Mouse (Mus musculus) thymus, adult 2 months (tissue): ENCODE data around the gene Zdhhc23. TPM values are rescaled to one million over a fixed set of nuclear protein-coding genes. Genes with fewer than 3 reads are reported as not detected.

Experiments used
- DNase-seq: peaks from one replicate; pipeline ENCODE4 v3.0.0; 2021
- H3K27ac ChIP-seq: fragments of 200-500 bp; 2 replicates; pipeline ENCODE4 v1.5.1; 2012; ENCODE audit warnings: low read length, control low read depth; ENCODE audit not compliant: control insufficient read depth, insufficient read depth
- H3K27me3 ChIP-seq: fragments of 200-500 bp; 2 replicates; pipeline ENCODE4 v1.6.1; 2012; ENCODE audit warnings: mild to moderate bottlenecking, low read length, moderate library complexity, mixed read lengths; ENCODE audit not compliant: control insufficient read depth, insufficient read depth
- H3K36me3 ChIP-seq: fragments of 200-500 bp; 2 replicates; pipeline ENCODE4 v1.6.1; 2012; ENCODE audit warnings: mild to moderate bottlenecking, low read length, moderate library complexity; ENCODE audit not compliant: control insufficient read depth, insufficient read depth
- H3K4me1 ChIP-seq: fragments of 200-500 bp; replicated peaks from 2 replicates; pipeline ENCODE4 v1.6.1; 2012; ENCODE audit warnings: low read length; ENCODE audit not compliant: control insufficient read depth, insufficient read depth
- H3K4me3 ChIP-seq: fragments of 200-500 bp; 2 replicates; pipeline ENCODE4 v1.5.1; 2012; ENCODE audit warnings: mild to moderate bottlenecking, low read length, control low read depth, moderate library complexity; ENCODE audit not compliant: control insufficient read depth, insufficient read depth
- CTCF ChIP-seq: fragments of 200-500 bp; IDR thresholded peaks from 2 replicates; pipeline ENCODE4 v1.5.1; 2012; ENCODE audit warnings: mild to moderate bottlenecking, control low read depth, low read length, moderate library complexity, borderline replicate concordance; ENCODE audit not compliant: control insufficient read depth, poor library complexity, insufficient read depth; ENCODE audit errors: extremely low read depth
- POLR2A ChIP-seq: fragments of 200-500 bp; IDR thresholded peaks from 2 replicates; pipeline ENCODE4 v1.6.1; 2012; ENCODE audit warnings: mild to moderate bottlenecking, low read length, control low read depth, moderate library complexity; ENCODE audit not compliant: control insufficient read depth, poor library complexity, insufficient read depth; ENCODE audit errors: extremely low read depth
- WGBS: fragments of 180-500 bp; shearing (Covaris S2); methylation state at CpG from one replicate; pipeline ENCODE4 v1.1.7; 2018; 5-methylcytosine and 5-hydroxymethylcytosine counted together
- polyA plus RNA-seq: library from polyadenylated mRNA; depleted of rRNA; stranded (reverse); fragments of >200 nt; gene quantifications from 2 replicates; pipeline ENCODE4 v1.2.3, GENCODE M21; 2012

The Zdhhc23 gene
- polyA plus RNA-seq, 1 experiment: 1.9 TPM

DNA sequence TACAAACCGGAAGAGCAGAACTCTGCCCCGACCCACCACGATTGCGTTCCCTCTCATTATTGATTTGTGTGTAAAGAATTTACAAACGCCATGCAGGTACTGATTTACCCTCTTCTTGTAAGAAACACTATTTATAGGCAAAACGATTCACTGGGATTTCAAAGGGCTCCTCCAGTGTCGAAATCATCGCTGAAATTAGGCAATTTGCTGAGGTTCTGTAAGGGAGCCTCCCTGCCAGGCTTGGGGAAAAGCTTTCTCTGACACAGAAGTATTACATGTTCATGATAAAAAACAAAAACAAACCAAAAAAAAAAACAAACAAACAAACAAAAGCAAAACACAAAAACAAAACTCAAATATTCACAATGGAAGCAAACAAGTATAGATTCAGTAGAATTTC is 19.5 kb upstream of the Zdhhc23 start:
- 97% methylated on average over 8 of the region's 8 CpGs for WGBS
- Histone ChIP-seq H3K4me1 (no peaks in the 10 kb centered on the region), H3K4me3 (no peak overlapping the region), H3K27me3 (no peaks in the 10 kb centered on the region), H3K27ac (no peak overlapping the region), H3K36me3 (no peaks in the 10 kb centered on the region)
- no peak for TF ChIP-seq CTCF
- TF ChIP-seq POLR2A: no peak
- DNase-seq: no peak

DNA sequence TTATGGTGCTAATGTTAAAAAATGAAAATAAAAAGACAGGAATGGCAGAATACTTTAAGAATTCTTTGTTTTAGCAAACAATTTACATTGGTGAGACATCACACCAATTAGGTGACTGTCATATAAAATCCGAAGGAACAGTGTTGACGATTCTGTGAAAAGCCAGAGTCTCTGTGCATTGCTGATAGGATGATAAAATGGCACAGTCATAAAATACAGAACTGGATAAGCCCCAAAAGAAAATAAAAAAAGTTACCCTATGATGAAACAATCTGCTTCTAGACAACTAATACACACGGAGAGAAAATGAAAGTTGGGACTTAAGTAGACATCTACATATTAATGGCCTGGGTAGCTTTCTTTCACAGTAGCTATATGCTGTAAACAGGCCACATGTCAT is 15.0 kb upstream of the Zdhhc23 start:
- H3K4me1 ChIP-seq: no peaks in the 10 kb centered on the region
- H3K36me3 ChIP-seq: no peaks in the 10 kb centered on the region
- no peak overlapping the region for H3K27ac ChIP-seq
- no peaks in the 10 kb centered on the region for H3K27me3 ChIP-seq
- DNase-seq: no peak
- no peak for TF ChIP-seq POLR2A
- no peak for TF ChIP-seq CTCF
- 95% methylated on average over 3 of the region's 3 CpGs for WGBS
- H3K4me3 ChIP-seq: no peak overlapping the region

DNA sequence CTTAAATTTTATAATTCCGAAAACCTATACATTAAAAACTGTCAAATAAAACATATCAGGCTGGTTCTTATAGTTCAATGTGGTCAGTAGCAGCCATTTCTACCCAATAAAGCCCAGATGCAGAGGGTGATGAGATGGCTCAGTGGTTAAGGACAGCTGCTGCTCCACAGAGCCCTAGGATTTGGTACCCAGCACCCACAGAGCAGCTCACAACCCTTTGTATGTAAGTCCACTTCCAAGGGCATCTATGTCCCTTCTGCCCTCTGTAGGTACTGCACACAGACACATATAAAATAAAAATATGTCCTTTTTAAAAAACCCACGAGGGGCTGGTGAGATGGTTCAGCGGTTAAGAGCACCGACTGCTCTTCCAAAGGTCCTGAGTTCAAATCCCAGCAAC is 6.7 kb upstream of the Zdhhc23 start:
- WGBS: 95% methylated on average over 4 of the region's 4 CpGs
- TF ChIP-seq CTCF (no peak), POLR2A (no peak)
- Histone ChIP-seq H3K27ac (no peak overlapping the region), H3K4me1 (no peaks in the 10 kb centered on the region), H3K27me3 (no peaks in the 10 kb centered on the region), H3K36me3 (no peaks in the 10 kb centered on the region), H3K4me3 (no peak overlapping the region)
- no peak for DNase-seq

DNA sequence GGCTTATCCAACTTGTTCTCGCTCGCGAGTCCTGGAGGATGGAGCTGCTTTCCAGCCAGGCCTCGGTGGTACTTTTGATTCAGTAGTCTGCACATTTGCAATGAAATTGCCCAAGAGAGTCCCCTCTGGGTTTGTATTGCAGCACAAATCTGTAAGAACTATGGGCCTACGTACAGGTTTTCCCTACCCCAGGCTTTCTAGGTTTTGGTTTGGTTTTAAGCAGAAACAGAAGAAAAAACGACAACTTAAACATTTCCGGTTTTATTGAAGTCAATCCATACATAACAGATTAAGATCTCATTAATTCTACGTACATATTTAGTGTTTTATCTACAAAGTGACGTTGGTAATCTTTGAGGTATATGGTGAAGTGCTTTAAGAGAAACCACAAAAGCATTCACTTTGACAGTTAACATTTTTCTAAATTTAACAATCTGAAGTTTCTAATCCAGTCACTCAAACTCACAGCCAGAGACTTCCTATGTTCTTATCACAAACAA is 569 bp upstream of the Zdhhc23 start:
- no peak for DNase-seq
- H3K27me3 ChIP-seq: no peaks in the 10 kb centered on the region
- H3K27ac ChIP-seq: no peak overlapping the region
- peak overlapping the region; percentile 37 for H3K4me3 ChIP-seq
- WGBS: 8% methylated on average over 9 of the region's 9 CpGs
- peaks cover 8% of the 10 kb centered on the region for H3K4me1 ChIP-seq
- no peak for TF ChIP-seq CTCF
- no peak for TF ChIP-seq POLR2A
- H3K36me3 ChIP-seq: no peaks in the 10 kb centered on the region

DNA sequence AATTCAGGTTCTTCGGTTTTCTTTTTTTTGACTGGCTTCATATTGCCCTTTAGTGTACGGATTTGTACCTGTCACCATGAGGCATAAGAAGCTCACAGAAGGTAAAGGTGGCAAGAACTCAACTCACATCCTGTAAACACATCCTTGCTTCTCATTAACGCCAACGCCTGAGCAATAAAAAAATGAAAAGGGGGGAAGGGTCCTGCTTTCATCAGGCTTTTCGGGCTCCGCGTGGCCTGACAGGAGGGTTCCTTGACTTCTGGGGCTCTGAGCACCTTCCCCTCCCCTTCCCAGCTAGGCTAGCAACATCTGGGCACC is 622 bp downstream of the Zdhhc23 start:
- TF ChIP-seq POLR2A (no peak), CTCF (no peak)
- WGBS: 30% methylated on average over 7 of the region's 7 CpGs
- DNase-seq: no peak

DNA sequence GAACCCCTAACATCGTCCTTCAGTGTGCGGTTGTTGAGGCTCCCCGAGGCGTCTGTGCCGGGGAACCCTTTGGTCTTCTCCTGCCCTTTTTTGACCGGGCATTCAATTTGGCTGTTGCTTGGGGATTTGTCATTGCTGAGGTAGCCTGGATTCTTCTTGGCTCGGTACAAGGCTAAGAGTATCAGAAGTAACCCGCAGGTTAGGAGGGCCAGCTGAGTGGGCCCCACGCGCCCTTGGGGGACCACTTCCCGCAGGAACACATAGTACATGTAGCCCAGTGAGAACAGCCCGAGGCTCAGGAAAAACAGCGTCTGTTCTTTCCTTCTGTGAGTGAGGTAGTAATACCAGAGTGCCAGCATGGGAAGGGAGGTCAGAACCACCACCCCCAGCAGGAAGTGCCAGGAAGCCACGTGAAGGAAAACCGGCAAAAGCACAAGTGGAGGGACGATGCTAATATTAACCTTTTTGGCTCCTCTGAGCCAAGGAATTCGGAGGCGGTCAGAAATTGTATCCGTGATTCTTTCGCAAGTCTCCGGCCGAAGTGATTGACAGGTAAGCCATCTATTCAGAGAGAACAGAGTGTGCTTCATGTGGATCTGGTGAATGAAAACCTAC is 5.9 kb downstream of the Zdhhc23 start:
- Histone ChIP-seq H3K4me3 (no peak overlapping the region), H3K36me3 (no peaks in the 10 kb centered on the region), H3K27ac (no peak overlapping the region), H3K4me1 (peaks cover 16% of the 10 kb centered on the region), H3K27me3 (no peaks in the 10 kb centered on the region)
- WGBS: 97% methylated on average over 22 of the region's 22 CpGs
- no peak for DNase-seq
- no peak for TF ChIP-seq CTCF
- TF ChIP-seq POLR2A: no peak

More for the DNA sequence above, 622 bp downstream of the Zdhhc23 start:
- Histone ChIP-seq H3K36me3 (no peaks in the 10 kb centered on the region), H3K4me3 (peak overlapping the region; percentile 78), H3K27ac (no peak overlapping the region), H3K27me3 (no peaks in the 10 kb centered on the region), H3K4me1 (peaks cover 8% of the 10 kb centered on the region)

DNA sequence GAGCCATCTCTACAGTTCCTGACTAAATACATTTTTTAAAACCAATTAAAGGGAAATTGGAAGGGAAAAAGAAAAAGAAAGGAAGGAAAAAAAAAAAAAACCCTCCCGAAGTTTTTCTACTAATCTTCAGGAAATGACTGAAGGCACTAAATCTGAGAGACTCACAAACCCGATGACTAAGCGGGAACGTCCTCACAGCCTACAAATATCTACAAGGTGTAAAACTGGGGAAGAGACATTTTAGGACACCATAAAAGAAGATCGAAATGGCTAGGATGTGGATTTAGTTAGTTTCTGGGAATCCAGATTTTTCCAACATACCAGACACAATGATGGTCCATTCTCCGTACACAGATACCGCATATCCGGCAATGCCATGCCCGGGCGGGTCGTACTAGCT is 6.4 kb downstream of the Zdhhc23 start:
- Histone ChIP-seq H3K4me1 (peaks cover 16% of the 10 kb centered on the region), H3K4me3 (no peak overlapping the region), H3K27ac (no peak overlapping the region), H3K36me3 (no peaks in the 10 kb centered on the region), H3K27me3 (no peaks in the 10 kb centered on the region)
- WGBS: 92% methylated on average over 11 of the region's 11 CpGs
- DNase-seq: no peak
- no peak for TF ChIP-seq CTCF
- no peak for TF ChIP-seq POLR2A
